Mouse (Mus musculus) lung, adult 2 months (tissue): ENCODE data around the gene Anks3. TPM values are rescaled to one million over a fixed set of nuclear protein-coding genes. Genes with fewer than 3 reads are reported as not detected.
A peak's percentile ranks its signal among the peaks of the same experiment; 100 is the strongest.

Experiments used
- DNase-seq: peaks from one replicate; pipeline ENCODE4 v3.0.0; 2022
- H3K4me1 ChIP-seq: fragments of 200-500 bp; 2 replicates; pipeline ENCODE4 v1.6.1; 2011; ENCODE audit warnings: low read length; ENCODE audit not compliant: control insufficient read depth, insufficient read depth
- H3K4me3 ChIP-seq: fragments of 200-500 bp; replicated peaks from 2 replicates; pipeline ENCODE3; 2011; ENCODE audit warnings: low read depth, mild to moderate bottlenecking, control low read depth, low read length; ENCODE audit errors: extremely low read depth
- CTCF ChIP-seq: fragments of 200-500 bp; IDR thresholded peaks from 2 replicates; pipeline ENCODE4 v1.5.1; 2011; ENCODE audit warnings: mild to moderate bottlenecking, low read length, control low read depth; ENCODE audit not compliant: insufficient read depth
- POLR2A ChIP-seq: fragments of 200-500 bp; IDR thresholded peaks from 2 replicates; pipeline ENCODE4 v1.6.1; 2011; ENCODE audit warnings: low read depth, mild to moderate bottlenecking, control low read depth, low read length, borderline replicate concordance; ENCODE audit errors: extremely low read depth
- WGBS: fragments of 180-500 bp; shearing (Covaris S2); methylation state at CpG from one replicate; pipeline ENCODE4 v1.1.7; 2018; 5-methylcytosine and 5-hydroxymethylcytosine counted together
- polyA plus RNA-seq: library from polyadenylated mRNA; depleted of rRNA; stranded (reverse); fragments of >200 nt; gene quantifications from 2 replicates; pipeline ENCODE4 v1.2.3, GENCODE M21; 2012

Anks3 gene
- polyA plus RNA-seq, 1 experiment: 58.6 TPM

- 25% methylated on average over 12 of the region's 12 CpGs for WGBS
- peaks cover 13% of the 10 kb centered on the region for H3K4me1 ChIP-seq
- TF ChIP-seq POLR2A (no peak), CTCF (peak; percentile 87)
- peak; percentile 92 for DNase-seq
- H3K4me3 ChIP-seq: peak overlapping the region; percentile 1
Observed at GRCm38 (mm10) chr16:4913783-4914735, 49.9 kb downstream of the Anks3 start.

GRCm38 (mm10) chr16:4912907-4913782 lies 50.9 kb downstream of the Anks3 start:
- DNase-seq: no peak

GRCm38 (mm10) chr16:4912074-4912648 lies 51.8 kb downstream of the Anks3 start:
- H3K4me1 ChIP-seq: peaks cover 13% of the 10 kb centered on the region
- no peak overlapping the region for H3K4me3 ChIP-seq
- TF ChIP-seq CTCF (no peak), POLR2A (no peak)
- WGBS: 81% methylated on average over 10 of the region's 10 CpGs
- DNase-seq: no peak

More at GRCm38 (mm10) chr16:4912907-4913782, 50.9 kb downstream of the Anks3 start:
- TF ChIP-seq CTCF: no peak
- no peak for TF ChIP-seq POLR2A
- H3K4me3 ChIP-seq: peak overlapping the region; percentile 1
- H3K4me1 ChIP-seq: peaks cover 13% of the 10 kb centered on the region
- WGBS: 38% methylated on average over 11 of the region's 11 CpGs

GRCm38 (mm10) chr16:4910758-4911157 lies 53.2 kb downstream of the Anks3 start:
- TF ChIP-seq POLR2A: no peak
- no peak for TF ChIP-seq CTCF
- WGBS: 94% methylated on average over 8 of the region's 8 CpGs
- no peak overlapping the region for H3K4me3 ChIP-seq
- no peak for DNase-seq
- H3K4me1 ChIP-seq: peaks cover 15% of the 10 kb centered on the region

- H3K4me1 ChIP-seq: peaks cover 24% of the 10 kb centered on the region
- WGBS: 100% methylated on average over 2 of the region's 2 CpGs
- H3K4me3 ChIP-seq: no peak overlapping the region
- no peak for DNase-seq
- TF ChIP-seq POLR2A (no peak), CTCF (0 out of 2 replicates have a peak, but pooled peaks have one; percentile 20)
Observed at GRCm38 (mm10) chr16:4909745-4910144, 54.3 kb downstream of the Anks3 start.

GRCm38 (mm10) chr16:4907972-4908371 lies 56.0 kb downstream of the Anks3 start:
- H3K4me1 ChIP-seq: peaks cover 19% of the 10 kb centered on the region
- H3K4me3 ChIP-seq: no peak overlapping the region
- TF ChIP-seq CTCF: no peak
- no peak for TF ChIP-seq POLR2A
- DNase-seq: no peak
- WGBS: 50% methylated on average over 4 of the region's 5 CpGs

DNA sequence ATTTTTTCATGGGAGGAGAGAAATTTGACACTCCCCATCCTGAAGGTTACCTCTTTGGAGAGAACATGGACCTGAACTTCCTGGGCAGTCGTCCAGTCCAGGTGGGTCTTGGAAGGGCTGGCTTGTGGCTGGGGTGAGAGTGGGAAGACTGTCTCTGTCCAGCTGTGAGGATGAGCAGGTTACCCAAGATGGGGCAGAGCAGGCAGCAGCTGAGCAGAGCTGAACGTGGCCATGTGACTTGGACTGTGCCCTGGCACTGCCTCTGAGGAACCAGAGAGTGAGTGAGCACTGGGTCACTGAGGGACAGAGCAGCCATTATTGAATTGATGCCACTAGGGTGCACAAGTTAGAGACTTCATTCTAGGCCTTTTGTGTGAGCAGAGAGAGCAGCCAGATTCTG lies 56.6 kb downstream of the Anks3 start:
- TF ChIP-seq POLR2A: no peak
- no peak for TF ChIP-seq CTCF
- DNase-seq: no peak
- peaks cover 16% of the 10 kb centered on the region for H3K4me1 ChIP-seq
- no peak overlapping the region for H3K4me3 ChIP-seq
- WGBS: 52% methylated on average over 2 of the region's 2 CpGs

GRCm38 (mm10) chr16:4906559-4906958 lies 57.4 kb downstream of the Anks3 start:
- TF ChIP-seq CTCF (no peak), POLR2A (no peak)
- no peak overlapping the region for H3K4me3 ChIP-seq
- peaks cover 16% of the 10 kb centered on the region for H3K4me1 ChIP-seq
- DNase-seq: no peak

DNA sequence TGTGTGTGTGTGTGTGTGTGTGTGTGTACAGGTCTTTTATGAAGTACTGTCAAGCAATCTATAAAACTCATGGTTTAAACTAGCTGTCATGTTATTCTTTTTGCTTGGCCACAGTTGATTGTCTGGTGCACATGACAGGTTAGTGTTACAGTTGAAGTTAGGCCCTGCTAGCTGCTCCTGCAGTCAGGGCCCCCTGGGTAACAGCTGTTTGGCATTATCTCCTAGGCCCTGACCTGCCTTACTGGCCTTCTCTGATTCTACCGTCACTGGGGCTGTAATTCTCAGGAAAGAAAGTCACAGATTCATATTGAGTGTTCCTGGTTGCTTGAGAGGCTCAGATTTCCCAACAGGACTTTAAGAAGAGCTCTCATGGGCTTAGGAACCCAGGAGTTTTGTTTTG lies 58.4 kb downstream of the Anks3 start:
- DNase-seq: no peak
- Histone ChIP-seq H3K4me1 (peaks cover 16% of the 10 kb centered on the region), H3K4me3 (no peak overlapping the region)
- WGBS: 43% methylated on average over 1 of the region's 1 CpGs
- no peak for TF ChIP-seq CTCF
- TF ChIP-seq POLR2A: no peak
